Mouse (Mus musculus): Measurements from ENCODE around the gene Chga. TPM values are rescaled to one million over a fixed set of nuclear protein-coding genes. Genes with fewer than 3 reads are reported as not detected.

The Chga gene
- not detected for polyA plus RNA-seq (2015; fragmentation: Illumina TruSeq; extraction: RNeasy Lipid Tissue Mini Kit (QIAGEN cat#74804); ENCODE audit: insufficient read depth, low replicate concordance)

GRCm38 (mm10) chr12:102554721-102555516 is at the start of gene Chga:
Gene Chga, plus strand, starts transcription at chr12:102554969.

Other genes starting within 250 kb of the Chga start
- gene Lgmn, start 115.2 kb upstream of the Chga start, polyA plus RNA-seq (2015; fragmentation: Illumina TruSeq; extraction: RNeasy Lipid Tissue Mini Kit (QIAGEN cat#74804); ENCODE audit: insufficient read depth, low replicate concordance) = 137 TPM
- gene Golga5, start 85.8 kb upstream of the Chga start, polyA plus RNA-seq (2015; fragmentation: Illumina TruSeq; extraction: RNeasy Lipid Tissue Mini Kit (QIAGEN cat#74804); ENCODE audit: insufficient read depth, low replicate concordance) = 48.2 TPM
- 11.1 TPM for gene Itpk1, start 150.0 kb downstream of the Chga start, polyA plus RNA-seq (2015; fragmentation: Illumina TruSeq; extraction: RNeasy Lipid Tissue Mini Kit (QIAGEN cat#74804); ENCODE audit: insufficient read depth, low replicate concordance)
- gene Moap1, start 188.7 kb downstream of the Chga start, polyA plus RNA-seq (2015; fragmentation: Illumina TruSeq; extraction: RNeasy Lipid Tissue Mini Kit (QIAGEN cat#74804); ENCODE audit: insufficient read depth, low replicate concordance) = 5.1 TPM
- 13.5 TPM for gene Tmem251, start 188.8 kb downstream of the Chga start, polyA plus RNA-seq (2015; fragmentation: Illumina TruSeq; extraction: RNeasy Lipid Tissue Mini Kit (QIAGEN cat#74804); ENCODE audit: insufficient read depth, low replicate concordance)
- not detected for gene Gm28051, start 202.8 kb downstream of the Chga start, polyA plus RNA-seq (2015; fragmentation: Illumina TruSeq; extraction: RNeasy Lipid Tissue Mini Kit (QIAGEN cat#74804); ENCODE audit: insufficient read depth, low replicate concordance)
- gene Gon7, start 202.8 kb downstream of the Chga start, polyA plus RNA-seq (2015; fragmentation: Illumina TruSeq; extraction: RNeasy Lipid Tissue Mini Kit (QIAGEN cat#74804); ENCODE audit: insufficient read depth, low replicate concordance) = 20.0 TPM
- gene Ubr7, start 203.0 kb downstream of the Chga start, polyA plus RNA-seq (2015; fragmentation: Illumina TruSeq; extraction: RNeasy Lipid Tissue Mini Kit (QIAGEN cat#74804); ENCODE audit: insufficient read depth, low replicate concordance) = 33.0 TPM
- 6.5 TPM for gene Gm20604, start 203.7 kb downstream of the Chga start, polyA plus RNA-seq (2015; fragmentation: Illumina TruSeq; extraction: RNeasy Lipid Tissue Mini Kit (QIAGEN cat#74804); ENCODE audit: insufficient read depth, low replicate concordance)

Measured in spleen, adult 10 weeks (tissue).